Mouse (Mus musculus) embryonic fibroblast, embryonic 13.5 days (primary cell): Measurements from ENCODE around the gene Wdr6. TPM values are rescaled to one million over a fixed set of nuclear protein-coding genes. Genes with fewer than 3 reads are reported as not detected.
"Not testable (repeated sequence)": the region's sequence is repeated elsewhere in the genome, so short reads cannot be mapped to it uniquely, and the experiment has no call there.

Experiments used
- H3K27ac ChIP-seq: 2 replicates; pipeline ENCODE4 v1.5.1; 2012; ENCODE audit warnings: low read length, control low read depth, inconsistent platforms; ENCODE audit not compliant: insufficient read depth
- H3K4me1 ChIP-seq: 2 replicates; pipeline ENCODE4 v1.6.1; 2011; ENCODE audit warnings: low read length; ENCODE audit not compliant: control insufficient read depth, insufficient read depth
- H3K4me3 ChIP-seq: 2 replicates; pipeline ENCODE4 v1.5.1; 2011; ENCODE audit warnings: mild to moderate bottlenecking, control low read depth, low read length; ENCODE audit not compliant: insufficient read depth
- CTCF ChIP-seq: IDR thresholded peaks from 2 replicates; pipeline ENCODE4 v1.5.1; 2011; ENCODE audit warnings: mild to moderate bottlenecking, control low read depth, low read length, moderate library complexity, borderline replicate concordance; ENCODE audit not compliant: insufficient read depth
- POLR2A ChIP-seq: IDR thresholded peaks from 2 replicates; pipeline ENCODE4 v1.6.1; 2011; ENCODE audit warnings: low read depth, mild to moderate bottlenecking, control low read depth, low read length, moderate library complexity
- polyA plus RNA-seq: library from polyadenylated mRNA; stranded (reverse); fragments of >200 nt; gene quantifications from 2 replicates; pipeline ENCODE4 v1.2.4, GENCODE M21; 2011; ENCODE audit warnings: low read depth; ENCODE audit not compliant: missing spikeins, insufficient read length

The Wdr6 gene
- polyA plus RNA-seq: 40.4 and 42.8 TPM in 2 replicates

DNA sequence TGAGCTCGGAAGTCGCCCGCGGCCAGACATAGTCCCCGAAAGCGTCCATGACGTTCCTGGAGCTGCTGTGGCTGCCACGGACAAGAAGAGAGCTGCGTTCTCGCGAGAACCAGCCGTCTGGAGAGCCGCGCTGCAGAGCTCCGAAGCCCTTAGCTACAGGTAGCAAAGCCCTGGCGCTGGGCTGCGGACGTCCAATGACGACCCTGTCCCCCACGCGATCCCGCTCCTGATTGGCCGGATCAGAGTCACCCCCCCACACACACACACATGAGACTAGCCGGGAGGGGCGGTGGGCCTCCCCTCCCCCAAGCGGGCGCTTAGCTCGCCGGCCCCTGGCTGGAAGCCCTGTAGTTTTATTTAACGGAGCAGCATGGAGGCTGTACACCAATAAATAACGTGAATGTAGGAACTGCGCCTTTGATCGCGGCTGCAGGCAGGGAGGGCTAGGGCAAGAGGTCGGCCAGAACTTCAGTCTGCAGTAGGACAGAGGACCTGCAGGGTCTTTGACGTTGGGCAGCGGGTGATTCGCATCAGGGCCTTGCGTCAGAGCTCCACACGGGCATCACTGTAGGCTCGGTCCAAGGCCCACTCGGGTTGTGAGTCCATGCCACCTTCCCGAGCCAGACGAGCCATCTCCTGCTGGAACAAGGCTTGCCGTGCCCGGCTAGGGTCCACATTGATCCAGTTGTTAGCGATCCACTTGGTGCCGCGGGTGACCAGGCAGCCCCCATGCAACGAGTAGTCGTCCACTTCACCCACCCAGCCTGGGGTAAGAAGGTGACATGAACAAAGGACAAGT is at the start of gene Wdr6:
TSS of gene Wdr6 (minus strand) at position 195 of the 799 bp plus-strand sequence.
- TF ChIP-seq CTCF (no peak), POLR2A (peak; percentile 88)
- H3K4me1 ChIP-seq: 0 out of 2 replicates have a peak, but pooled peaks cover 5% of the 10 kb centered on the region

GRCm38 (mm10) chr9:108628141-108628540 is 49.6 kb upstream of the Wdr6 start:
- H3K27ac ChIP-seq: no peak overlapping the region
- H3K4me1 ChIP-seq: no peaks in the 10 kb centered on the region
- TF ChIP-seq CTCF: no peak
- TF ChIP-seq POLR2A: no peak
- H3K4me3 ChIP-seq: no peak overlapping the region

More for the DNA sequence above, at the start of gene Wdr6:
- Histone ChIP-seq H3K27ac (peak within 1 kb of the TSS; percentile 6; the same call in 1 of the 2 replicates), H3K4me3 (peak within 1 kb of the TSS; percentile 80)

DNA sequence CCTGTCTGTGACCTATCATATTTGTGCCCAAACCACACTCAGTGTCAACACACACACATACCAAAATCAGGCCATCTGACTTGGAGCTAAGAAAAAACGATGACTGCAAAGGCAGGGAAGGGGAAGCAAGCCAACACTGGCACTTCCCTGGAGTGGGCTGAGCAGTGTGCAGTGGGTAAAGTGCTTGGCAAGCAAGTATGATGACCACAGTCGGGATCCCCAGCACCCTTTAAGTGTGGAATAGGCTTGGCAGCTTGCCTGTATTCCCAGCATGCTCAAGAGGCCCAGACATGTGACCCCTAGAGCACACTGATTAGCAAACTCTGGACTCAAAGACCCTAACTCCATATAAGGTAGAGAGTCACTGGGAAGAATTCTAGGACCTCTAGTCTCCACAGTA is 48.0 kb upstream of the Wdr6 start:
- no peaks in the 10 kb centered on the region for H3K4me1 ChIP-seq
- no peak overlapping the region for H3K27ac ChIP-seq
- TF ChIP-seq CTCF (no peak), POLR2A (no peak)
- no peak overlapping the region for H3K4me3 ChIP-seq

DNA sequence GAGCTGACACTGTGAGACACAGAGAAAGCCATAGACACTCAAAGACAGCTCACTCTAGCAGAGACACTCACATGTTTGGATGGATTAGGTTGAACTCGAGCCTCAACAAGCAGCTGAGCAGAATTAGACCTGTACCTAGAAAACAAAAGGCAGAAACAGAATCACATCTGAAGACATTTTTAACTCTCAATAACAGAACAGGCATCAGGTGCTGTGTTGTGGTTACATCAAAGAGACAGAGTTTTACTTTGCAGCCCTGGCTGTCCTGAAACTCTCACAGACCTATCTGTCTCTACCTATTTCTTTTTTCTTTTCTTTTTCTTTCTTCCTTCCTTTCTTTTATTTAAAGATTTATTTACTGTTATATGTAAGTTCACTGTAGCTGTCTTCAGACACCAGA is 38.8 kb upstream of the Wdr6 start:
- no peaks in the 10 kb centered on the region for H3K4me1 ChIP-seq
- H3K4me3 ChIP-seq: no peak overlapping the region
- no peak for TF ChIP-seq POLR2A
- H3K27ac ChIP-seq: no peak overlapping the region

GRCm38 (mm10) chr9:108611488-108611887 is 32.9 kb upstream of the Wdr6 start:
- H3K4me3 ChIP-seq: no peak overlapping the region
- no peaks in the 10 kb centered on the region for H3K4me1 ChIP-seq
- H3K27ac ChIP-seq: no peak overlapping the region
- TF ChIP-seq CTCF (no peak), POLR2A (no peak)

DNA sequence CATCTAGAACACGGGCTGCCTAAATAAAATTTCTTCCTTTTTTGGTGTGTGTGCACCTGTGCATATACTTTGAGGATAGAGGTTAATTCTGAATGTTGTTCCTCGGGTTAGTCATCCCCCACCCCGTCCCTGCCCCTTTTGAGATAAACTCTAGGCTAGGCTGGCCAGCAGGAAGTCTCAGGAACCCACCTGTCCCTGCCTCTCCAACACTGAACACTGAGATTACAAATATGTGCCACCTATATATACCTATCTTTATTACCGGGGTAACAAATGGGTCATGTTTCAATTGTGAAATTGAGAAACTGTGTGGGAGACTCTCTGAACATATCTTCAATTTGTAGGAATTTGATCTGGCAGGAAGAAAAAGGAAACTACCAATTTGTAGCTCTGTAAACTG is 30.4 kb upstream of the Wdr6 start:
- H3K4me3 ChIP-seq: no peak overlapping the region
- no peak overlapping the region for H3K27ac ChIP-seq
- no peak for TF ChIP-seq CTCF
- no peak for TF ChIP-seq POLR2A
- no peaks in the 10 kb centered on the region for H3K4me1 ChIP-seq

DNA sequence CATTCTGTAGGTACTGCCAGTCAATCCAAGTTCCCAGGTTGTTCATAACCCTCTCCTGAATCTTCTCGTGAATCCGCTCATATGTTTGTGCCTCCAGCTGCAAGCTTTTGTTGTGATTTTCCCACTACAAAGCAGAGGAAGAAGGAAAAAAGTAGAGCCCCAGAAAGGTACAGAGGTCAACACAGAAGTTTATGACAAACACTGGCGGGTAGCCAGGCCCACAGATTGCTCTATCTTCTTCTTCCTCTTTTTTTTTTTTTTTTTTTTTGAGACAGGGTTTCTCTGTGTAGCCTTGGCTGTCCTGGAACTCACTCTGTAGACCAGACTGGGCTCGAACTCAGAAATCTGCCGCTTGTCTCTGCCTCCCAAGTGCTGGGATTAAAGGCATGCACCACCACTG is 29.4 kb upstream of the Wdr6 start:
- not testable (repeated sequence) for H3K27ac ChIP-seq, H3K4me3 ChIP-seq, H3K4me1 ChIP-seq

DNA sequence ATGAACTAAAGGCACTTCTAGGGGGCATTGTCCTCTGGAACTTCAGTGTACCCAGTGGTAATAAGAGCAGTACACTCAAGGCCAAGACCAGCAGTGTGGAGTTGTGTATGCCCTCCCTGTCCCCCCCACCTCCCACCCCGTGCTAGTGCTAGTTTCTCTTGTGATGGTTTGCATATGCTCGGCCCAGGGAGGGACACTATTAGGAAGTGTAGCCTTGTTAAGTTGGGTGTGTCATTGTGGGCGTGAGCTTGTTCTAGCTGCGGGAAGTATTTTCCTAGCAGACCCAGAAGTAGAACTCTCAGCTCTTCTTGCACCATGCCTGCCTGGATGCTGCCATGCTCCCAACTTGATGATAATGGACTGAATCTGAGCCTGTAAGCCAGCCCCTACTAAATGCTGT is 23.4 kb upstream of the Wdr6 start:
- H3K4me1 ChIP-seq: no peaks in the 10 kb centered on the region
- H3K27ac ChIP-seq: no peak overlapping the region
- no peak overlapping the region for H3K4me3 ChIP-seq
- TF ChIP-seq POLR2A (no peak), CTCF (no peak)

- Histone ChIP-seq H3K4me1 (no peaks in the 10 kb centered on the region), H3K27ac (no peak overlapping the region), H3K4me3 (no peak overlapping the region)
- TF ChIP-seq CTCF (no peak), POLR2A (no peak)
These were observed 21.5 kb upstream of the Wdr6 start for GRCm38 (mm10) chr9:108600011-108600410.

DNA sequence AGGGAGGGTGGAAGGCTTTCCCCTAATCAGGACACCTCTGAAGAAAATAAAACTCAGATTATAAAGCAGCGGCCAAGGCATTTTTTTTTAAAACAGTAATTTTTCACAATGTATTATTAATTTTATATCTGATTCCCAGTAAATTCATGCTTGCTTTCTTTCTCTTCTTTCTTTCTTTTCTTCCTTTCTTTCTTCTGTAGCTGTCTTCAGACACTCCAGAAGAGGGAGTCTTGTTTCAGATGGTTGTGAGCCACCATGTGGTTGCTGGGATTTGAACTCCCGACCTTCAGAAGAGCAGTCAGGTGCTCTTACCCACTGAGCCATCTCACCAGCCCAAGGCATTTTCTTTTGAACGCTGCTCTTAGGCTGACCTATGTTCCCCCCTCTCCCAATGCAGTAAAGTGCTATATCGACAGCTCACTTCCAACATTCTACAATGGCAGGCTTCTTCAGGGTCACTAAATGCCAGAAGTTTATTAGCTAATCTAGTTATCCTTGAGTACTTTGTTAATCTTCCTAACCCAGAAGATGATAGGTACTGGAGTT is 20.6 kb upstream of the Wdr6 start:
- Histone ChIP-seq H3K4me3 (no peak overlapping the region), H3K27ac (no peak overlapping the region), H3K4me1 (no peaks in the 10 kb centered on the region)
- no peak for TF ChIP-seq POLR2A
- TF ChIP-seq CTCF: no peak
